Mouse (Mus musculus) adrenal gland, postnatal 36 days (tissue): ENCODE measurements at regions not wholly inside any gene's neighbourhood (a gene's known extent, or its start where the extent isn't known, plus 50 kb on each side); places are given as distances from the start of the nearest gene placed in this dataset.

Experiments used
- DNase-seq, 2 experiments: peaks; one replicate each; pipeline ENCODE4 v3.0.0; 2021; ENCODE audit warnings: mixed read lengths in 1 of 2

DNA sequence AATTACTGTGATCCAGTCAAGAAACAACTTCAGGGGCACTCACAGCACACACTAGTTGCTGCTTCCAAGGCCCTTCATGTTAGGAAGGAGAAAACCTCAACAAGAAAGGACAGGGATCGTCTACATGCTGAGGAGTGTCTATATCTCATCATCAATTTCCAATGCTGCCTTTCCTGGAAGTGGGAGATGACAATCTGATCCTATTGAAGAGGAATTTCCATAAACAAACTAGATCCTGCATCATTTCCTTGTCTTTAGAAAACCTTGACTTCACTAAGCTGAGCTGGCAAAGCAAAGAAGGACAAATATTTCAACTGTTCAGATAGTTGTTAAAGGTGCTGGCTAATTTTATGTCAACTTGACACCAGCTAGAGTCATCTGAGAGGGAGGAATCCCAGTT lies 83.5 kb upstream of the Rapgef5 start:
- DNase-seq: no peak

DNA sequence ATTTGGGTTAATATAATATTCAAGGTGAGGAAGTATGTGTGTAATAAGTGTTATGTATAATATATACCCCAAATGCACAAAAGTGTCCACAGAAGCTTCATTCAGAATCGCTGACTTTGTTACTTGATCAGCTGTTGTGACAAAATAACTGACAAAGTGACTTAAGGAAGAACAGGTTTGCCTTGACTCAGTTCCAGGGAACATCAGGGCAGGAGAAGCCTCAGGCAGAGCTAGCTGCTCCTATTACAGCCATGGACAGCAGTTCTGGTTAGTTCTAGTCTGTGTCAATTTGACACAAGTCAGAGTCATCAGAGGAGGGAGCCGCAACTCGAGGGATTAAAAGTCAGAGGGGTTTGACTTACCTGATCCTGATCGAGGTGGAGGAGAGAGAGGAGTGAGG lies 79.3 kb upstream of the Rapgef5 start:
- DNase-seq: no peak

- DNase-seq: no peak
Observed at GRCm38 (mm10) chr12:117439015-117439605, 77.2 kb upstream of the Rapgef5 start.

GRCm38 (mm10) chr12:117444247-117444989 lies 71.9 kb upstream of the Rapgef5 start:
- no peak for DNase-seq

DNA sequence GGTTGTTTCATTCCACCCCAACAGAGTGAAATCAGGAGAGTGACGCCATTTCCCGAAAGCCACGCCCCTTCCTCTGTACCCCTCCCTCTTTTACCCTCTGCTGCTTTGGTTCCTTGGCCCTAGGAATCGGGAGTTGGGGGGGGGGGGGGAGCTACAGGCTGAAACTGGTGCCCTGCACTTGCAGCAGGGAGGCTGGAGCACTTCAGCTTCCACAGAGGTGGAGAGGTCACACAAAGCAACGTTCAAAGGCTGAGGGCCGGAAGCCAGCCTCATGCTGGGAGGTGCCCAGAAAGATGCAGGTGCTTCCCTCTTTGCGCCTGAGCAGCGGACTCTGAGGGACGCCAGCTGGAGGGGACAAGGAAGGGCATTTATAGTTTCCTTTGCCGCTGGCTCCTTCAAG lies 69.1 kb upstream of the Rapgef5 start:
- DNase-seq: peak; percentile 19 to 30

- DNase-seq: no peak
Observed at GRCm38 (mm10) chr12:117447843-117448728, 68.2 kb upstream of the Rapgef5 start.

- DNase-seq: no peak
Observed at GRCm38 (mm10) chr12:117449080-117449479, 67.2 kb upstream of the Rapgef5 start.

- DNase-seq: no peak
Observed at GRCm38 (mm10) chr12:117450106-117450505, 66.2 kb upstream of the Rapgef5 start.

- no peak for DNase-seq
Observed at GRCm38 (mm10) chr12:117450871-117451270, 65.4 kb upstream of the Rapgef5 start.

GRCm38 (mm10) chr12:117451441-117451840 lies 64.8 kb upstream of the Rapgef5 start:
- DNase-seq: peak in 1 of 2 experiments; percentile 12

GRCm38 (mm10) chr12:117455800-117456199 lies 60.5 kb upstream of the Rapgef5 start:
- no peak for DNase-seq

- peak; percentile 52 to 59 for DNase-seq
Observed at GRCm38 (mm10) chr12:117458132-117459070, 57.9 kb upstream of the Rapgef5 start.

- DNase-seq: no peak
Observed at GRCm38 (mm10) chr12:117459541-117459940, 56.7 kb upstream of the Rapgef5 start.

DNA sequence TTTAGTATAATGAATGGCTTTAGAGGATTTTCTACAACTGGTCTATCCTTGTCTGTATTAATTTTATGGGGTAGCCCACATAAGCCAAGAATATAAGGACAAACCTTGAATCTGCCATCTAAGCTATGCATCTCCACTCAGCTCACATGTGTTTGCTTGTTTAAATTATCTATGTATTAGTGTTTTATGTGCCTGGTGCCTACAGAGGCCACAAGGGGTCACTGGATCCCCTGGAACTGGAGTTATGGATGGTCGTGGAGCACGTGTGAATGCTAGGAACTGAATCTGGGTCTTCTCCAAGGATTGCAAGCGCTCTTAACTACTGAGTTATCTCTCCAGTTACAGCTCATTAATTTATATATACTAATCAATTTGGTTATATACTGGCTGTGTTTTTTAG lies 51.1 kb upstream of the Rapgef5 start:
- DNase-seq: no peak

GRCm38 (mm10) chr12:117465998-117466397 lies 50.3 kb upstream of the Rapgef5 start:
- no peak for DNase-seq
